Mouse (Mus musculus): Measurements from ENCODE around the gene Tmprss7.

Tmprss7 gene

GRCm38 (mm10) chr16:45624791-45625190 is 68.7 kb downstream of the Tmprss7 start:
- DNase-seq = no peak

GRCm38 (mm10) chr16:45623230-45623629 is 70.2 kb downstream of the Tmprss7 start:
- no peak for DNase-seq

- no peak for DNase-seq
These were observed 73.6 kb downstream of the Tmprss7 start for GRCm38 (mm10) chr16:45619751-45620375.

GRCm38 (mm10) chr16:45615944-45616343 is 77.5 kb downstream of the Tmprss7 start:
- no peak for DNase-seq

GRCm38 (mm10) chr16:45613247-45613646 is 80.2 kb downstream of the Tmprss7 start:
- DNase-seq = no peak

GRCm38 (mm10) chr16:45610267-45610666 is 83.2 kb downstream of the Tmprss7 start, which contains the start of gene Gcsam:
Gene Gcsam (plus strand): TSS chr16:45610380.
- no peak for DNase-seq

- DNase-seq = peak in 1 of 2 experiments; percentile 26
These were observed 84.2 kb downstream of the Tmprss7 start for GRCm38 (mm10) chr16:45609300-45609699.

GRCm38 (mm10) chr16:45608481-45608954 is 84.9 kb downstream of the Tmprss7 start:
- DNase-seq = no peak
